Mouse (Mus musculus) intestine, embryonic 15.5 days (tissue): ENCODE measurements around the gene Hist2h3b. TPM values are rescaled to one million over a fixed set of nuclear protein-coding genes. Genes with fewer than 3 reads are reported as not detected.
"Not testable (repeated sequence)": the region's sequence is repeated elsewhere in the genome, so short reads cannot be mapped to it uniquely, and the experiment has no call there.

Experiments
- ATAC-seq: fragments of 200-750 bp; cut with Nextera tagmentation; 2 replicates; pipeline ENCODE4 v1.8.0; 2017; ENCODE audit warnings: moderate TSS enrichment, moderate library complexity
- H3K27ac ChIP-seq: fragments of 300-500 bp; sonication (generic); 2 replicates; pipeline ENCODE4 v1.5.1; 2015; ENCODE audit warnings: mild to moderate bottlenecking, inconsistent platforms
- H3K27me3 ChIP-seq: fragments of 300-500 bp; sonication (generic); replicated peaks from 2 replicates; pipeline ENCODE4 v1.6.1; 2015; ENCODE audit warnings: inconsistent platforms
- H3K36me3 ChIP-seq: fragments of 300-500 bp; sonication (generic); 2 replicates; pipeline ENCODE4 v1.6.1; 2015; ENCODE audit warnings: inconsistent platforms
- H3K4me1 ChIP-seq: fragments of 300-500 bp; sonication (generic); replicated peaks from 2 replicates; pipeline ENCODE4 v1.6.1; 2015; ENCODE audit warnings: inconsistent platforms
- H3K4me2 ChIP-seq: fragments of 300-500 bp; sonication (generic); replicated peaks from 2 replicates; pipeline ENCODE4 v1.6.1; 2015; ENCODE audit warnings: mild to moderate bottlenecking, inconsistent platforms
- H3K4me3 ChIP-seq: fragments of 300-500 bp; sonication (generic); replicated peaks from 2 replicates; pipeline ENCODE4 v1.5.1; 2015; ENCODE audit warnings: inconsistent platforms
- H3K9ac ChIP-seq: fragments of 300-500 bp; sonication (generic); 2 replicates; pipeline ENCODE4 v1.6.1; 2015; ENCODE audit warnings: inconsistent platforms
- H3K9me3 ChIP-seq: fragments of 300-500 bp; sonication (generic); 2 replicates; pipeline ENCODE4 v1.6.1; 2016; ENCODE audit warnings: inconsistent platforms
- WGBS: fragments of 180-500 bp; shearing (Covaris S2); methylation state at CpG from one replicate; pipeline ENCODE4 v1.1.7; 2015; 5-methylcytosine and 5-hydroxymethylcytosine counted together
- polyA plus RNA-seq: library from polyadenylated mRNA; unstranded; fragments of >200 nt; fragmentation: Nextera tagmentation; extraction: Ambion mirVana; gene quantifications from 2 replicates; pipeline ENCODE4 v1.2.1, GENCODE M21; 2015

Gene Hist2h3b
- polyA plus RNA-seq, 1 experiment from 2014 or later = 61.1 TPM

GRCm38 (mm10) chr3:96243921-96244572 is 24.4 kb upstream of the Hist2h3b start:
- no peak for ATAC-seq
- H3K36me3 ChIP-seq = no peaks in the 10 kb centered on the region
- H3K27me3 ChIP-seq = no peaks in the 10 kb centered on the region
- H3K4me3 ChIP-seq = no peak overlapping the region
- H3K9ac ChIP-seq = peak overlapping the region; percentile 74; the same call in 1 of the 2 replicates
- H3K4me2 ChIP-seq = peak overlapping the region; percentile 65
- WGBS = 66% methylated on average over 7 of the region's 7 CpGs
- peaks cover 12% of the 10 kb centered on the region for H3K4me1 ChIP-seq
- H3K27ac ChIP-seq = peak overlapping the region; percentile 97
- no peaks in the 10 kb centered on the region for H3K9me3 ChIP-seq

GRCm38 (mm10) chr3:96245003-96245886 is 23.2 kb upstream of the Hist2h3b start, which contains the start of gene Hist2h2aa1:
Gene Hist2h2aa1 (plus strand): TSS chr3:96245497.
- peak within 1 kb of the TSS; percentile 74 for H3K9ac ChIP-seq
- ATAC-seq = peak; percentile 89

DNA sequence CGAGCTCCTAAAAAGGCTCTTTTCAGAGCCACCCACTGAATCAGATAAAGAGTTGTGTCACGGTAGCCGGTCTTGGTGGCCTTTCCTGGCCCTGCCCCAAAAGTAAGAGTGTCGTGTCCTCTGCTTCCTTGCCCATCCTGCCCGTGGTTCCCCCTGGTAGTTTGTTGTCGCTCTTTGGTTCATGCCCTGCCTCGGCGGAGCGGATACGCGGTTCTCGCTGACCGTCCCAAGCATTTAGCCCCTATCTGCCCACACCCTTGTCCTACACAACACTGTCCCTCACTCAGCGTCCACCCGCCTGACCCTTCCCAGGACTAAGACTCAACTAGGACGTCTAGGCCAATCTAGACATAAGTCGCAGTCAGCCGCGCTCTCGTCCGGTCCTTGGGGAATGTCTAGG is 22.4 kb upstream of the Hist2h3b start:
- H3K27me3 ChIP-seq, ATAC-seq, H3K9me3 ChIP-seq, H3K9ac ChIP-seq, H3K36me3 ChIP-seq: not testable (repeated sequence)
- Histone ChIP-seq H3K27ac (0 out of 2 replicates have a peak overlapping the region, but pooled peaks have one; percentile 60), H3K4me3 (peak overlapping the region; percentile 28; the same call in 1 of the 2 replicates), H3K4me2 (0 out of 2 replicates have a peak overlapping the region, but pooled peaks have one; percentile 35), H3K4me1 (peaks cover 18% of the 10 kb centered on the region)
- WGBS = 0% methylated on average over 10 of the region's 21 CpGs

More at GRCm38 (mm10) chr3:96245003-96245886, 23.2 kb upstream of the Hist2h3b start, which contains the start of gene Hist2h2aa1:
- Histone ChIP-seq H3K4me2 (peak within 1 kb of the TSS; percentile 65), H3K4me1 (peaks cover 13% of the 10 kb centered on the region), H3K27ac (peak within 1 kb of the TSS; percentile 97), H3K4me3 (peak within 1 kb of the TSS; percentile 50)
- not testable (repeated sequence) for H3K27me3 ChIP-seq, H3K36me3 ChIP-seq, H3K9me3 ChIP-seq
- under 1% methylated on average over 39 of the region's 88 CpGs for WGBS

DNA sequence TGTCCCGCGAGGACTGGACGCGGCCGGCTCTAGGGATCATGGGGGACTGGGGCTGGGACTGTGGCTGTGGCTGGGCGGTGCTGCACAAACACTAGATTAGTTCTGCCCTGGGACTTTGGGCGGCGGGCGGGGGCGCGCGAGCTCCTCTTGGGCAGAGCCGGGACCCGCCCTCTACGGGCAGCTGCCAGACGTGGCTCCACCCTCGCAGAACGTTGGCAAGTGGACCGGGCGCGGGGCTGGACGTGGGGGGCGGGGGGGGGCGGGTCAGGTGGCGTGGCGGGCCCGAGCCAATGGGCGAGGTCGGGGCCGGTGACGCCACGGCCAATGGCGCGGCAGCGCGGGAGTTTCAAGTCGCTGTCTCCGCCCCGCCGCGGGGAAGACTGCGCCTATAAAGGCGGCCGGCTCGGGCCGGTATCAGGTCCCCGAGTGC is 22.0 kb upstream of the Hist2h3b start, which contains the start of gene Hist2h3c1:
TSS of gene Hist2h3c1 (plus strand) at position 259 of the 430 bp plus-strand sequence.
- H3K9me3 ChIP-seq, H3K27me3 ChIP-seq, H3K36me3 ChIP-seq: not testable (repeated sequence)
- H3K4me3 ChIP-seq = peak within 1 kb of the TSS; percentile 43
- 0% methylated on average over 13 of the region's 47 CpGs for WGBS
- peak within 1 kb of the TSS; percentile 45 for H3K9ac ChIP-seq
- H3K4me1 ChIP-seq = peaks cover 18% of the 10 kb centered on the region
- peak; percentile 93 for ATAC-seq
- peak within 1 kb of the TSS; percentile 56 for H3K4me2 ChIP-seq
- H3K27ac ChIP-seq = peak within 1 kb of the TSS; percentile 60; the same call in 1 of the 2 replicates

DNA sequence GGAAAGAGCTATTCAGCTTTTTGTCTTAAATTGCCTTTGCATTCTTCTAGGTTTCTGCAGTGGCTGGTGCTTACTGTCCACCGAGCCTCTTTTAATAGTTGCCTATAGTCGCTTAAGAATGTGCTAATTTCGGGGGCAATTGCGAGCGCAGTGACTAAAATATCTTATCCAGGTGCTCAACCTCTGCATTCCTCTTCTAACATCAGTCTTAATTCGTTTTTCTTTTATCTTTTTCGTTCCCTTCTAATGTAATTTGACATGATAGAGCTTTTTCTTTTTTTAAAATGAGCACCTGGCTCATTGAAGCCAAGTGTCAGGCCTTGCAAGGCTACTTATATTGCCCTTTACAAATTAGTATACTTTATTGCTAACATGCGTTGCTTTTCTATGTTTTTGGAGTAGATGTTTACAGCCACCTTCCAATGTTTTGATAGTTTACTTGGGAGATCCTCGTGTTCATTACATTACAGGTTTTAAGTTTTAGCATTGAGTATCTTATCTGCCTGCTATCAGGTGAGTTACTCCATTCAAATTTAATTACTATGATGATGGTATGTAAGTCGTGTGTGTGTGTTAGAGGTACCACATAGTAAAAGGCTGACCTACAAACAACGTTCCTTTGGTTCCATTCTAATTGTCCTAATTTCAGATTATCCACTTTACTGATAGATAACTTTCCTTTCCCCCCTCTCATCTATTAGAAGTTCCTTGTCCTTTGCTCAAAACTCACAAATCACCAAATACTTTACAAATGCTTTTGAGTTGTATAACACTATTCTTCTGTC is 20.9 kb upstream of the Hist2h3b start:
- H3K9ac ChIP-seq = peak overlapping the region; percentile 45

GRCm38 (mm10) chr3:96248141-96249033 is 20.1 kb upstream of the Hist2h3b start:
- Histone ChIP-seq H3K9me3 (no peaks in the 10 kb centered on the region), H3K4me1 (peaks cover 18% of the 10 kb centered on the region), H3K27ac (no peak overlapping the region), H3K9ac (peak overlapping the region; percentile 45; the same call in 1 of the 2 replicates), H3K27me3 (no peaks in the 10 kb centered on the region), H3K4me3 (peak overlapping the region; percentile 43), H3K4me2 (peak overlapping the region; percentile 56), H3K36me3 (no peaks in the 10 kb centered on the region)
- no peak for ATAC-seq
- whole genome bisulfite sequencing = 25% methylated on average over 6 of the region's 6 CpGs

More for the DNA sequence above, 20.9 kb upstream of the Hist2h3b start:
- Histone ChIP-seq H3K4me1 (peaks cover 18% of the 10 kb centered on the region), H3K4me3 (peak overlapping the region; percentile 43), H3K9me3 (no peaks in the 10 kb centered on the region), H3K36me3 (no peaks in the 10 kb centered on the region), H3K4me2 (peak overlapping the region; percentile 56), H3K27me3 (no peaks in the 10 kb centered on the region), H3K27ac (peak overlapping the region; percentile 58; the same call in 1 of the 2 replicates)
- WGBS = 4% methylated on average over 11 of the region's 11 CpGs
- no peak for ATAC-seq

DNA sequence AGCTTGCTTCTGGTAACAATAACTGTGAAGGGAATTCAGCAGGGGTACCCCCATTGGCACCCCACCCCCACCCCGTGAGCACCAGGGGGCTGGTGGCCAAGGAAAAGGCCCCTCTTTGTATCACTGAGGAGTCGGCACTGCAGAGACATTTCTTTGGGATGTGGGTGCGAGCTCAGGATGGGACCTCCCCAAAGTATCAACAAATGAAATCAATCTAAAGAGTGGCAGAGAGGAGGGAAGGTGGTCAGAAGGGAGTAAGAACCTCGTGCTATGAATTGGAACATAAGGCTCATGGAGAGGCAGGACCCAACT is 19.5 kb upstream of the Hist2h3b start:
- WGBS = 43% methylated on average over 4 of the region's 4 CpGs
- no peaks in the 10 kb centered on the region for H3K36me3 ChIP-seq
- peaks cover 13% of the 10 kb centered on the region for H3K4me1 ChIP-seq
- no peaks in the 10 kb centered on the region for H3K27me3 ChIP-seq
- peak overlapping the region; percentile 56 for H3K4me2 ChIP-seq
- no peaks in the 10 kb centered on the region for H3K9me3 ChIP-seq
- H3K4me3 ChIP-seq = peak overlapping the region; percentile 0; the same call in 1 of the 2 replicates
- no peak for ATAC-seq
- no peak overlapping the region for H3K9ac ChIP-seq
- no peak overlapping the region for H3K27ac ChIP-seq

DNA sequence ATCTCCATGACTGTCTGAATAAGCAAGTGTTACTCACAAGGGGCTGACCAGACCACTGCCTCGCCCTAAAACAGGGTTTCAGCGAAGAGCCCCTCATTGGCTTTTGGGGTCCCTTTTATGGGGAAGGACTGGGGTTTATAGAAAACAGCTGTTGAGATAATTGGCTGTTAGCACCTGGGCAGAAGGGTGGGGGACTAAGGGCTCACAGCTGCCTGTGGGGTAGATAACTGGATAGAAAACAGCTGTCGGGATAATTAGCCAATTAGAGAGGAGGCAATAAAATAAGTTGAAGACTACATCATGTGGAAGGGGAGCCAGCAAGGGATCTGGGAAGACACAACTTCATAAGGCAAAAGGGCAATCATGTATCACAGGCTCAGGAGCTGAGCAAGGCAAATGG is 17.6 kb upstream of the Hist2h3b start:
- Histone ChIP-seq H3K4me1 (peaks cover 9% of the 10 kb centered on the region; the same call in 1 of the 2 replicates), H3K9me3 (no peaks in the 10 kb centered on the region), H3K4me3 (no peak overlapping the region), H3K27me3 (no peaks in the 10 kb centered on the region), H3K36me3 (no peaks in the 10 kb centered on the region), H3K27ac (no peak overlapping the region), H3K9ac (no peak overlapping the region), H3K4me2 (no peak overlapping the region)
- no peak for ATAC-seq
- WGBS = 61% methylated on average over 3 of the region's 3 CpGs

GRCm38 (mm10) chr3:96251787-96252186 is 16.7 kb upstream of the Hist2h3b start:
- no peak for ATAC-seq
- H3K27me3 ChIP-seq = no peaks in the 10 kb centered on the region
- WGBS = 85% methylated on average over 3 of the region's 3 CpGs
- H3K4me2 ChIP-seq = no peak overlapping the region
- H3K36me3 ChIP-seq = no peaks in the 10 kb centered on the region
- peaks cover 11% of the 10 kb centered on the region; the same call in 1 of the 2 replicates for H3K4me1 ChIP-seq
- H3K4me3 ChIP-seq = no peak overlapping the region
- H3K27ac ChIP-seq = no peak overlapping the region
- no peak overlapping the region for H3K9ac ChIP-seq
- no peaks in the 10 kb centered on the region for H3K9me3 ChIP-seq

- no peaks in the 10 kb centered on the region for H3K9me3 ChIP-seq
- peak; percentile 44; the same call in 1 of the 2 replicates for ATAC-seq
- no peaks in the 10 kb centered on the region for H3K36me3 ChIP-seq
- WGBS = 50% methylated on average over 10 of the region's 10 CpGs
- no peak overlapping the region for H3K27ac ChIP-seq
- H3K4me3 ChIP-seq = no peak overlapping the region
- no peak overlapping the region for H3K4me2 ChIP-seq
- H3K9ac ChIP-seq = no peak overlapping the region
- H3K27me3 ChIP-seq = no peaks in the 10 kb centered on the region
- H3K4me1 ChIP-seq = peaks cover 9% of the 10 kb centered on the region; the same call in 1 of the 2 replicates
Measured at GRCm38 (mm10) chr3:96254683-96255355, 13.6 kb upstream of the Hist2h3b start.
